Mouse (Mus musculus): ENCODE measurements around the gene Cplx2. TPM values are rescaled to one million over a fixed set of nuclear protein-coding genes. Genes with fewer than 3 reads are reported as not detected.

Gene Cplx2
- polyA plus RNA-seq, 1 experiment from 2014 or later = 7.3 TPM

- H3K4me2 ChIP-seq = no peak overlapping the region
- WGBS = 53% methylated on average over 6 of the region's 6 CpGs
- H3K9me3 ChIP-seq = no peaks in the 10 kb centered on the region
- no peaks in the 10 kb centered on the region for H3K36me3 ChIP-seq
- H3K27ac ChIP-seq = no peak overlapping the region
- ATAC-seq (ENCODE audit: insufficient number of reproducible peaks, insufficient read depth, low FRiP score, low TSS enrichment, low read depth) = no peak
- H3K9ac ChIP-seq = no peak overlapping the region
- H3K4me3 ChIP-seq = no peak overlapping the region
- no peaks in the 10 kb centered on the region for H3K27me3 ChIP-seq
- peaks cover 23% of the 10 kb centered on the region for H3K4me1 ChIP-seq
These were observed 34.1 kb upstream of the Cplx2 start for GRCm38 (mm10) chr13:54337058-54337457.

- no peak for ATAC-seq (ENCODE audit: insufficient number of reproducible peaks, insufficient read depth, low FRiP score, low TSS enrichment, low read depth)
- peaks cover 18% of the 10 kb centered on the region for H3K4me1 ChIP-seq
- no peaks in the 10 kb centered on the region for H3K27me3 ChIP-seq
- no peak overlapping the region for H3K27ac ChIP-seq
- WGBS = 90% methylated on average over 7 of the region's 7 CpGs
- H3K36me3 ChIP-seq = no peaks in the 10 kb centered on the region
- H3K4me3 ChIP-seq = no peak overlapping the region
- H3K9ac ChIP-seq = no peak overlapping the region
- H3K9me3 ChIP-seq = no peaks in the 10 kb centered on the region
- H3K4me2 ChIP-seq = no peak overlapping the region
These were observed 33.6 kb upstream of the Cplx2 start for GRCm38 (mm10) chr13:54337541-54337940.

GRCm38 (mm10) chr13:54338815-54339214 is 32.3 kb upstream of the Cplx2 start:
- H3K4me3 ChIP-seq = no peak overlapping the region
- no peaks in the 10 kb centered on the region for H3K27me3 ChIP-seq
- H3K9me3 ChIP-seq = no peaks in the 10 kb centered on the region
- no peak overlapping the region for H3K9ac ChIP-seq
- H3K36me3 ChIP-seq = no peaks in the 10 kb centered on the region
- WGBS = 79% methylated on average over 5 of the region's 5 CpGs
- no peak overlapping the region for H3K27ac ChIP-seq
- H3K4me2 ChIP-seq = no peak overlapping the region
- no peak for ATAC-seq (ENCODE audit: insufficient number of reproducible peaks, insufficient read depth, low FRiP score, low TSS enrichment, low read depth)
- peaks cover 5% of the 10 kb centered on the region; the same call in 1 of the 2 replicates for H3K4me1 ChIP-seq

- Histone ChIP-seq H3K27ac (no peak overlapping the region), H3K4me1 (no peaks in the 10 kb centered on the region), H3K27me3 (no peaks in the 10 kb centered on the region), H3K36me3 (peaks cover 5% of the 10 kb centered on the region; the same call in 1 of the 2 replicates), H3K9ac (no peak overlapping the region), H3K9me3 (no peaks in the 10 kb centered on the region), H3K4me3 (no peak overlapping the region), H3K4me2 (no peak overlapping the region)
- ATAC-seq (ENCODE audit: insufficient number of reproducible peaks, insufficient read depth, low FRiP score, low TSS enrichment, low read depth) = no peak
- 59% methylated on average over 15 of the region's 15 CpGs for WGBS
These were observed 25.1 kb upstream of the Cplx2 start for GRCm38 (mm10) chr13:54345885-54346647.

- WGBS = 55% methylated on average over 5 of the region's 5 CpGs
- Histone ChIP-seq H3K4me2 (no peak overlapping the region), H3K27me3 (no peaks in the 10 kb centered on the region), H3K4me1 (no peaks in the 10 kb centered on the region), H3K4me3 (no peak overlapping the region), H3K27ac (no peak overlapping the region), H3K9ac (no peak overlapping the region), H3K9me3 (no peaks in the 10 kb centered on the region), H3K36me3 (peaks cover 5% of the 10 kb centered on the region; the same call in 1 of the 2 replicates)
- ATAC-seq (ENCODE audit: insufficient number of reproducible peaks, insufficient read depth, low FRiP score, low TSS enrichment, low read depth) = no peak
These were observed 23.1 kb upstream of the Cplx2 start for GRCm38 (mm10) chr13:54348011-54348410.

GRCm38 (mm10) chr13:54349126-54349759 is 21.9 kb upstream of the Cplx2 start:
- Histone ChIP-seq H3K27me3 (no peaks in the 10 kb centered on the region), H3K4me1 (no peaks in the 10 kb centered on the region), H3K9ac (no peak overlapping the region), H3K4me3 (no peak overlapping the region), H3K9me3 (no peaks in the 10 kb centered on the region), H3K36me3 (peaks cover 5% of the 10 kb centered on the region; the same call in 1 of the 2 replicates), H3K27ac (no peak overlapping the region), H3K4me2 (no peak overlapping the region)
- 82% methylated on average over 10 of the region's 10 CpGs for WGBS
- ATAC-seq (ENCODE audit: insufficient number of reproducible peaks, insufficient read depth, low FRiP score, low TSS enrichment, low read depth) = no peak

GRCm38 (mm10) chr13:54357420-54357819 is 13.7 kb upstream of the Cplx2 start:
- Histone ChIP-seq H3K27ac (no peak overlapping the region), H3K4me1 (no peaks in the 10 kb centered on the region), H3K4me3 (no peak overlapping the region), H3K36me3 (no peaks in the 10 kb centered on the region), H3K9me3 (no peaks in the 10 kb centered on the region), H3K4me2 (no peak overlapping the region), H3K9ac (no peak overlapping the region), H3K27me3 (no peaks in the 10 kb centered on the region)
- 79% methylated on average over 4 of the region's 4 CpGs for WGBS
- ATAC-seq (ENCODE audit: insufficient number of reproducible peaks, insufficient read depth, low FRiP score, low TSS enrichment, low read depth) = no peak

- H3K36me3 ChIP-seq = no peaks in the 10 kb centered on the region
- H3K9me3 ChIP-seq = no peaks in the 10 kb centered on the region
- no peaks in the 10 kb centered on the region for H3K4me1 ChIP-seq
- H3K4me2 ChIP-seq = no peak overlapping the region
- 84% methylated on average over 6 of the region's 6 CpGs for WGBS
- no peak for ATAC-seq (ENCODE audit: insufficient number of reproducible peaks, insufficient read depth, low FRiP score, low TSS enrichment, low read depth)
- no peak overlapping the region for H3K9ac ChIP-seq
- H3K27me3 ChIP-seq = no peaks in the 10 kb centered on the region
- H3K27ac ChIP-seq = no peak overlapping the region
- no peak overlapping the region for H3K4me3 ChIP-seq
These were observed 12.0 kb upstream of the Cplx2 start for GRCm38 (mm10) chr13:54359181-54359580.

- H3K4me2 ChIP-seq = no peak overlapping the region
- no peaks in the 10 kb centered on the region for H3K9me3 ChIP-seq
- no peaks in the 10 kb centered on the region for H3K36me3 ChIP-seq
- peaks cover 5% of the 10 kb centered on the region for H3K27me3 ChIP-seq
- no peaks in the 10 kb centered on the region for H3K4me1 ChIP-seq
- H3K9ac ChIP-seq = no peak overlapping the region
- no peak overlapping the region for H3K27ac ChIP-seq
- 90% methylated on average over 7 of the region's 7 CpGs for WGBS
- ATAC-seq (ENCODE audit: insufficient number of reproducible peaks, insufficient read depth, low FRiP score, low TSS enrichment, low read depth) = no peak
- H3K4me3 ChIP-seq = no peak overlapping the region
These were observed 6.5 kb upstream of the Cplx2 start for GRCm38 (mm10) chr13:54364686-54365085.

- WGBS = 76% methylated on average over 6 of the region's 6 CpGs
- Histone ChIP-seq H3K36me3 (no peaks in the 10 kb centered on the region), H3K27ac (no peak overlapping the region), H3K4me2 (no peak overlapping the region), H3K27me3 (peaks cover 28% of the 10 kb centered on the region), H3K4me3 (no peak overlapping the region), H3K4me1 (peaks cover 26% of the 10 kb centered on the region), H3K9ac (no peak overlapping the region), H3K9me3 (no peaks in the 10 kb centered on the region)
- ATAC-seq (ENCODE audit: insufficient number of reproducible peaks, insufficient read depth, low FRiP score, low TSS enrichment, low read depth) = no peak
These were observed 3.4 kb upstream of the Cplx2 start for GRCm38 (mm10) chr13:54367758-54368157.

- Histone ChIP-seq H3K27ac (no peak overlapping the region), H3K9me3 (no peaks in the 10 kb centered on the region), H3K4me2 (no peak overlapping the region), H3K36me3 (no peaks in the 10 kb centered on the region), H3K9ac (no peak overlapping the region), H3K4me3 (no peak overlapping the region), H3K4me1 (peaks cover 26% of the 10 kb centered on the region), H3K27me3 (peaks cover 32% of the 10 kb centered on the region)
- ATAC-seq (ENCODE audit: insufficient number of reproducible peaks, insufficient read depth, low FRiP score, low TSS enrichment, low read depth) = no peak
- 63% methylated on average over 9 of the region's 9 CpGs for WGBS
These were observed 3.0 kb upstream of the Cplx2 start for GRCm38 (mm10) chr13:54368181-54368580.
